Mouse (Mus musculus) liver, postnatal 0 days (tissue): ENCODE measurements around the gene Arl6ip5. TPM values are rescaled to one million over a fixed set of nuclear protein-coding genes. Genes with fewer than 3 reads are reported as not detected.
A peak's percentile ranks its signal among the peaks of the same experiment; 100 is the strongest.

Experiments
- ATAC-seq: fragments of 200-750 bp; cut with Nextera tagmentation; 2 replicates; pipeline ENCODE4 v1.8.0; 2017; ENCODE audit warnings: mild to moderate bottlenecking, moderate library complexity
- DNase-seq: peaks from one replicate; pipeline ENCODE4 v3.0.0-alpha.2; 2016
- H3K27ac ChIP-seq: fragments of 300-500 bp; sonication (generic); 2 replicates; pipeline ENCODE4 v1.5.1; 2014; ENCODE audit warnings: antibody characterized with exemption, moderate library complexity, mild to moderate bottlenecking, low read depth
- H3K27me3 ChIP-seq: fragments of 300-500 bp; sonication (generic); 2 replicates; pipeline ENCODE4 v1.6.1; 2014; ENCODE audit warnings: low read length, control low read depth, mixed read lengths; ENCODE audit not compliant: insufficient read depth
- H3K36me3 ChIP-seq: fragments of 300-500 bp; sonication (generic); replicated peaks from 2 replicates; pipeline ENCODE4 v1.6.1; 2014; ENCODE audit warnings: mild to moderate bottlenecking, control low read depth, low read length, moderate library complexity, mixed read lengths; ENCODE audit not compliant: insufficient read depth
- H3K4me1 ChIP-seq: fragments of 300-500 bp; sonication (generic); 2 replicates; pipeline ENCODE4 v1.6.1; 2014; ENCODE audit warnings: antibody characterized with exemption, mild to moderate bottlenecking, control low read depth; ENCODE audit not compliant: insufficient read depth
- H3K4me2 ChIP-seq: fragments of 300-500 bp; sonication (generic); 2 replicates; pipeline ENCODE4 v1.6.1; 2014; ENCODE audit warnings: low read depth, mild to moderate bottlenecking, low read length, moderate library complexity, mixed read lengths
- H3K4me3 ChIP-seq: fragments of 300-500 bp; sonication (generic); 2 replicates; pipeline ENCODE4 v1.5.1; 2014; ENCODE audit warnings: low read depth, low read length
- H3K9ac ChIP-seq: fragments of 300-500 bp; sonication (generic); replicated peaks from 2 replicates; pipeline ENCODE4 v1.6.1; 2014; ENCODE audit warnings: mild to moderate bottlenecking, moderate library complexity
- H3K9me3 ChIP-seq: fragments of 300-500 bp; sonication (generic); 2 replicates; pipeline ENCODE4 v1.6.1; 2016; ENCODE audit warnings: mild to moderate bottlenecking, control low read depth, low read length, mixed read lengths
- CTCF ChIP-seq: sonication (generic); IDR thresholded peaks from 2 replicates; pipeline ENCODE4 v1.5.1; 2016; ENCODE audit warnings: antibody characterized with exemption, low read depth
- EP300 ChIP-seq: IDR thresholded peaks from 2 replicates; pipeline ENCODE4 v1.6.1; 2016; ENCODE audit warnings: antibody characterized with exemption, low read depth, mild to moderate bottlenecking
- WGBS: fragments of 180-500 bp; shearing (Covaris S2); extraction: QIAGEN DNeasy Blood & Tissue Kit; methylation state at CpG from one replicate; pipeline ENCODE4 v1.1.7; 2014; ENCODE audit not compliant: insufficient replicate concordance; 5-methylcytosine and 5-hydroxymethylcytosine counted together
- polyA plus RNA-seq: library from polyadenylated mRNA; unstranded; fragments of >200 nt; fragmentation: Nextera tagmentation; extraction: Ambion mirVana; gene quantifications from 2 replicates; pipeline ENCODE4 v1.2.1, GENCODE M21; 2015

The Arl6ip5 gene
- polyA plus RNA-seq, 1 experiment from 2014 or later: 27.1 TPM

DNA sequence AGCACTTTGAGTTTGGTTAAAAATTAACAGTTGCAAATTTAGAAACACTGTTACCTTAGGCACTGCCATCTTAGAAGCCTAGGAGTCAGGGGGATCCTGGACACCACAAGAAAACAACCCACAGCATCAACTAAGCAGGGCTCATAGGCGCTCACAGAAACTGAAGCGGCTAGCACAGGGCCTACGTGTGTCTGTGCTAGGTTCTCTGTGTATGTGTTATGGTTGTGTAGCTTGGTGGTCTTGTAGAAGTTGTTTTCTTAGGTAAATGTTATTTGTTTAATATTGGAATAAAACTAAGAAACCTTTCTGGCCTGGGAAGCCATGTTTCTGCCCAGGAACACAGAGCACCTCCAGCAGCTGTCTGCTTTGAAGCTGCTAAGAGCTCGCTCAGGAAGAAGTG is 738 bp upstream of the Arl6ip5 start:
- H3K36me3 ChIP-seq: 0 out of 2 replicates have a peak, but pooled peaks cover 3% of the 10 kb centered on the region
- no peak overlapping the region for H3K9ac ChIP-seq
- no peak overlapping the region; the same call in 1 of the 2 replicates for H3K27ac ChIP-seq
- no peak for TF ChIP-seq EP300
- no peak for TF ChIP-seq CTCF
- ATAC-seq: no peak
- H3K4me2 ChIP-seq: peak overlapping the region; percentile 94
- no peaks in the 10 kb centered on the region for H3K9me3 ChIP-seq
- 74% methylated on average over 4 of the region's 4 CpGs for WGBS
- no peak overlapping the region for H3K4me3 ChIP-seq
- no peak for DNase-seq
- no peaks in the 10 kb centered on the region for H3K27me3 ChIP-seq
- H3K4me1 ChIP-seq: peaks cover 26% of the 10 kb centered on the region

GRCm38 (mm10) chr6:97210962-97211601 is 593 bp downstream of the Arl6ip5 start:
- peaks cover 25% of the 10 kb centered on the region for H3K4me1 ChIP-seq
- H3K9ac ChIP-seq: peak overlapping the region; percentile 84

GRCm38 (mm10) chr6:97211981-97212380 is 1.5 kb downstream of the Arl6ip5 start:
- Histone ChIP-seq H3K9ac (peak overlapping the region; percentile 84), H3K36me3 (0 out of 2 replicates have a peak, but pooled peaks cover 8% of the 10 kb centered on the region), H3K4me2 (peak overlapping the region; percentile 94), H3K4me1 (peaks cover 23% of the 10 kb centered on the region), H3K27me3 (no peaks in the 10 kb centered on the region), H3K9me3 (no peaks in the 10 kb centered on the region), H3K4me3 (peak overlapping the region; percentile 77), H3K27ac (peak overlapping the region; percentile 83)
- 26% methylated on average over 12 of the region's 12 CpGs for WGBS
- no peak for ATAC-seq
- DNase-seq: peak; percentile 32
- TF ChIP-seq CTCF: no peak
- TF ChIP-seq EP300: no peak

More at GRCm38 (mm10) chr6:97210962-97211601, 593 bp downstream of the Arl6ip5 start:
- peak overlapping the region; percentile 77 for H3K4me3 ChIP-seq
- peak; percentile 51 for DNase-seq
- no peaks in the 10 kb centered on the region for H3K27me3 ChIP-seq
- H3K9me3 ChIP-seq: no peaks in the 10 kb centered on the region
- no peak for TF ChIP-seq CTCF
- no peak for TF ChIP-seq EP300
- peak overlapping the region; percentile 94 for H3K4me2 ChIP-seq
- peak; percentile 65 for ATAC-seq
- peak overlapping the region; percentile 83 for H3K27ac ChIP-seq
- WGBS: 2% methylated on average over 22 of the region's 22 CpGs
- 0 out of 2 replicates have a peak, but pooled peaks cover 8% of the 10 kb centered on the region for H3K36me3 ChIP-seq

DNA sequence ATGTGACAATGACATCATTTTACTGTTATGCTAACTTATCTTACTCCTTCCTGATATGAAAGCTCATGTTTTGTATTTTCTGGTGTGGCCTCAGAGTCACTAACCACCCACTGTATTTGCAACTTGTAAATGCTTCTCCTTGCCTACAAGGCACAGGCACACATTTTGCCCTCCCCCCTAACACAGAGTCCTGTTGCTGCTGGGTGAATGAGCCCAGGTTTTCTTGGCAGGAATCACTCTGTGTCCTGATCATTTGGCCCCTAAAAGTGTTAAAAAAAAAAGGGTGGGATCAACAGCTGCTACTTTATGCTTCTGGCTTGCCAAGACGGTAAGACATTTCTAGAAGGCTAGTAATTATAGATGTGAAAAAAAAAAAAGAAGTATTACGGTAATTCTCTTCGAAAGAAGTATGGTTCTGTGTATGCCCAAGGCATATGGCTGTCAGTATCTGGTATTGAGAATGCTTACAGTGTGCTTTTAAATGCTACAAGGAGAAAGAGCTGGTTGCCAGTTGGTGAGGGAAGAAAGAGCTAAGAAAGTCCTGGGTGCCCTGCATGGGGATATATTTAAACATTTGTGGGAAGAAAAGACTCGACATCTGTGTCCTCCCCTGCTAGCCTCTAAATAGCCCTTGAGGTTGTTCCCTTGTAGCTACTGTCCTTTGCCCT is 5.8 kb downstream of the Arl6ip5 start:
- H3K4me1 ChIP-seq: peaks cover 20% of the 10 kb centered on the region
- no peak overlapping the region for H3K27ac ChIP-seq
- no peak for DNase-seq

GRCm38 (mm10) chr6:97220672-97221071 is 10.2 kb downstream of the Arl6ip5 start:
- H3K9me3 ChIP-seq: no peaks in the 10 kb centered on the region
- WGBS: 92% methylated on average over 2 of the region's 5 CpGs
- no peak for ATAC-seq

More for the DNA sequence above, 5.8 kb downstream of the Arl6ip5 start:
- 85% methylated on average over 4 of the region's 4 CpGs for WGBS
- no peak for TF ChIP-seq EP300
- TF ChIP-seq CTCF: no peak
- peaks cover 16% of the 10 kb centered on the region; the same call in 1 of the 2 replicates for H3K36me3 ChIP-seq
- no peaks in the 10 kb centered on the region for H3K9me3 ChIP-seq
- no peak overlapping the region for H3K9ac ChIP-seq
- no peak overlapping the region for H3K4me3 ChIP-seq
- H3K4me2 ChIP-seq: no peak overlapping the region
- no peaks in the 10 kb centered on the region for H3K27me3 ChIP-seq
- no peak for ATAC-seq

DNA sequence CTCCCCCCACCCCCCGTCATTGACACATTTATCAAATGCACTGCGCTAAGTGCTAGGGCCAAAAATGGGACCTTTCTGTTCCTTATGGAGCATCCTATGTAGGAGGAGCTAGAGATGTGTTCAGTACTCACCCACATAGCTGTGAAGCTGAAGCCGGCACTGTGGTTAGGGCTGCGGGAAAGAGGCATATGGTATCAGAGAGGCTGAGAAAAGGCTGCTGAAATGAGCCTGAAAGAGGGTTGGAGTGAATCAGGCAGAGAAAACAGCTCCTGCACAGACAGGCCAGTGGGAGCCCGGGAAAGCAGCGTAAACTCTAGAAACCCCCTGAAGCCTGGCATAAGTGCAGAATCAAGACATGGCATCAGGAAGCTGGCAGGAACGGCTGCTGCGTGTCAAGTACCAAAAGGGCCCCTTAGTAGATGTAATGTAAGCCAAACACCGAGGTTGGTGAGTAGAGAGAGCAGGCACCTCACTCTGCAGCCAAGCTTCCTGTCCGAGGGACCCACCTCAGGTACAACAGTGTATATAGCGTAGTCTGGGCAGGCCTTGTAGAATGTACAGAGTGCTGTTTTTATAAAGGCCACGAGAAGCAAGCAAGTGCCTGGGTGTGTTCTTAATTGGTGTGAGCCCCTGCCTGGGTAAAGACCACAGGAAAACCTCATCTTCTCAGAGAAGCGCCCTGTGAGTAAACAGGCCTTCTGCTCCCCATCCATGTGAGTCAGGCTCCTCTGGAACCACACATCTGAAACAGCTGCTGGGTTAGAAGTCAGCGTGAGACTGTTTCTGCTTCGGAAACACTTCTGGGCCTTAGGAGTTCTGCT is 10.9 kb downstream of the Arl6ip5 start:
- no peaks in the 10 kb centered on the region for H3K27me3 ChIP-seq
- ATAC-seq (no peak), DNase-seq (no peak)
- H3K4me3 ChIP-seq: no peak overlapping the region
- H3K4me1 ChIP-seq: peaks cover 12% of the 10 kb centered on the region
- H3K36me3 ChIP-seq: peaks cover 9% of the 10 kb centered on the region; the same call in 1 of the 2 replicates
- H3K9me3 ChIP-seq: no peaks in the 10 kb centered on the region
- no peak overlapping the region; the same call in 1 of the 2 replicates for H3K4me2 ChIP-seq
- TF ChIP-seq CTCF: no peak
- TF ChIP-seq EP300: no peak
- WGBS: 50% methylated on average over 15 of the region's 15 CpGs
- 0 out of 2 replicates have a peak overlapping the region, but pooled peaks have one; percentile 7 for H3K27ac ChIP-seq
- no peak overlapping the region for H3K9ac ChIP-seq

More at GRCm38 (mm10) chr6:97220672-97221071, 10.2 kb downstream of the Arl6ip5 start:
- H3K4me1 ChIP-seq: peaks cover 12% of the 10 kb centered on the region
- H3K4me2 ChIP-seq: no peak overlapping the region
- H3K27me3 ChIP-seq: no peaks in the 10 kb centered on the region
- no peak overlapping the region for H3K4me3 ChIP-seq
- no peak for DNase-seq
- peaks cover 9% of the 10 kb centered on the region; the same call in 1 of the 2 replicates for H3K36me3 ChIP-seq
- H3K9ac ChIP-seq: no peak overlapping the region
- TF ChIP-seq CTCF: no peak
- TF ChIP-seq EP300: no peak
- no peak overlapping the region for H3K27ac ChIP-seq
